Mouse (Mus musculus): ENCODE measurements at regions not wholly inside any gene's neighbourhood (a gene's known extent, or its start where the extent isn't known, plus 50 kb on each side); places are given as distances from the start of the nearest gene placed in this dataset.

GRCm38 (mm10) chr15:59716872-59717271 is 299.5 kb downstream of the 4933412E24Rik start:
- DNase-seq (ENCODE audit: low read depth, low spot score): no peak
- Histone ChIP-seq H3K4me3 (ENCODE audit: control insufficient read depth in 1 of 2, insufficient read depth in 1 of 2, low read depth in 2 of 2, low read length in 2 of 2) (no peak overlapping the region), H3K9me3 (replicated peaks; ENCODE audit: insufficient read depth, low read length) (no peaks in the 10 kb centered on the region), H3K4me1 (ENCODE audit: control insufficient read depth in 1 of 2, insufficient read depth in 2 of 2, low read length in 2 of 2) (no peaks in the 10 kb centered on the region), H3K27me3 (ENCODE audit: control insufficient read depth in 1 of 2, insufficient read depth in 2 of 2, low read length in 2 of 2) (no peaks in the 10 kb centered on the region), H3K9ac (ENCODE audit: control insufficient read depth, low read depth, low read length, poor library complexity, severe bottlenecking) (no peak overlapping the region), H3K79me2 (ENCODE audit: control insufficient read depth, insufficient read depth, low read length, poor library complexity) (no peaks in the 10 kb centered on the region), H3K27ac (ENCODE audit: control insufficient read depth, low read depth, low read length) (no peak overlapping the region), H3K36me3 (ENCODE audit: control insufficient read depth in 1 of 2, insufficient read depth in 2 of 2, low read length in 2 of 2) (no peaks in the 10 kb centered on the region)
- TF ChIP-seq HCFC1 (IDR thresholded peaks at IDR 0.05; ENCODE audit: low read depth, low read length): no peak
- no peak for TF ChIP-seq SIN3A (IDR thresholded peaks at IDR 0.05; ENCODE audit: low read length)
- no peak for TF ChIP-seq POLR2AphosphoS2 (IDR thresholded peaks at IDR 0.05; ENCODE audit: low read length)
- TF ChIP-seq CHD2 (IDR thresholded peaks at IDR 0.05; ENCODE audit: low read length): no peak
- TF ChIP-seq JUND (IDR thresholded peaks at IDR 0.05; ENCODE audit: low read depth, low read length): no peak
- TF ChIP-seq MAX (IDR thresholded peaks at IDR 0.05; ENCODE audit: low read length): no peak
- TF ChIP-seq USF2 (IDR thresholded peaks at IDR 0.05; ENCODE audit: borderline replicate concordance in 1 of 2, insufficient read depth in 1 of 2, low read depth in 1 of 2, low read length in 2 of 2): no peak

GRCm38 (mm10) chr15:59715951-59716350 is 300.5 kb downstream of the 4933412E24Rik start:
- no peak overlapping the region for H3K4me3 ChIP-seq (ENCODE audit: control insufficient read depth in 1 of 2, insufficient read depth in 1 of 2, low read depth in 2 of 2, low read length in 2 of 2)
- no peaks in the 10 kb centered on the region for H3K9me3 ChIP-seq (replicated peaks; ENCODE audit: insufficient read depth, low read length)
- no peak for DNase-seq (ENCODE audit: low read depth, low spot score)
- no peak for TF ChIP-seq POLR2AphosphoS2 (IDR thresholded peaks at IDR 0.05; ENCODE audit: low read length)
- no peaks in the 10 kb centered on the region for H3K4me1 ChIP-seq (ENCODE audit: control insufficient read depth in 1 of 2, insufficient read depth in 2 of 2, low read length in 2 of 2)
- H3K27me3 ChIP-seq (ENCODE audit: control insufficient read depth in 1 of 2, insufficient read depth in 2 of 2, low read length in 2 of 2): no peaks in the 10 kb centered on the region
- H3K9ac ChIP-seq (ENCODE audit: control insufficient read depth, low read depth, low read length, poor library complexity, severe bottlenecking): no peak overlapping the region
- no peaks in the 10 kb centered on the region for H3K79me2 ChIP-seq (ENCODE audit: control insufficient read depth, insufficient read depth, low read length, poor library complexity)
- H3K27ac ChIP-seq (ENCODE audit: control insufficient read depth, low read depth, low read length): no peak overlapping the region
- H3K36me3 ChIP-seq (ENCODE audit: control insufficient read depth in 1 of 2, insufficient read depth in 2 of 2, low read length in 2 of 2): no peaks in the 10 kb centered on the region

- Histone ChIP-seq H3K9me3 (replicated peaks; ENCODE audit: insufficient read depth, low read length) (no peaks in the 10 kb centered on the region), H3K4me3 (ENCODE audit: control insufficient read depth in 1 of 2, insufficient read depth in 1 of 2, low read depth in 2 of 2, low read length in 2 of 2) (no peak overlapping the region), H3K4me1 (ENCODE audit: control insufficient read depth in 1 of 2, insufficient read depth in 2 of 2, low read length in 2 of 2) (no peaks in the 10 kb centered on the region), H3K9ac (ENCODE audit: control insufficient read depth, low read depth, low read length, poor library complexity, severe bottlenecking) (no peak overlapping the region), H3K79me2 (ENCODE audit: control insufficient read depth, insufficient read depth, low read length, poor library complexity) (no peaks in the 10 kb centered on the region), H3K27me3 (ENCODE audit: control insufficient read depth in 1 of 2, insufficient read depth in 2 of 2, low read length in 2 of 2) (no peaks in the 10 kb centered on the region), H3K27ac (ENCODE audit: control insufficient read depth, low read depth, low read length) (no peak overlapping the region), H3K36me3 (ENCODE audit: control insufficient read depth in 1 of 2, insufficient read depth in 2 of 2, low read length in 2 of 2) (no peaks in the 10 kb centered on the region)
- DNase-seq (ENCODE audit: low read depth, low spot score): no peak
- TF ChIP-seq ZC3H11A (IDR thresholded peaks at IDR 0.05; ENCODE audit: low read depth, low read length) (no peak), ETS1 (IDR thresholded peaks at IDR 0.05; ENCODE audit: low read depth, low read length) (no peak), EP300 (IDR thresholded peaks at IDR 0.05; ENCODE audit: low read depth in 1 of 2, low read length in 2 of 2) (no peak), ELF1 (IDR thresholded peaks at IDR 0.05; ENCODE audit: low read depth, low read length) (no peak), SIN3A (IDR thresholded peaks at IDR 0.05; ENCODE audit: low read length) (no peak)
Measured at GRCm38 (mm10) chr15:59713965-59714739, 302.3 kb downstream of the 4933412E24Rik start.

Measured in MEL (cell line).